Mouse (Mus musculus) limb, embryonic 14.5 days (tissue): ENCODE results near the gene Pnldc1. TPM values are rescaled to one million over a fixed set of nuclear protein-coding genes. Genes with fewer than 3 reads are reported as not detected.
"Not testable (repeated sequence)": the region's sequence is repeated elsewhere in the genome, so short reads cannot be mapped to it uniquely, and the experiment has no call there.

Experiments used
- ATAC-seq: fragments of 200-750 bp; cut with Nextera tagmentation; 2 replicates; pipeline ENCODE4 v1.8.0; 2017; ENCODE audit warnings: low read depth, moderate number of reproducible peaks, moderate TSS enrichment; ENCODE audit not compliant: low FRiP score
- DNase-seq: peaks from one replicate; pipeline ENCODE4 v3.0.0-alpha.2; 2015; ENCODE audit warnings: low spot score
- H3K27ac ChIP-seq: fragments of 300-500 bp; sonication (generic); replicated peaks from 2 replicates; pipeline ENCODE4 v1.5.1; 2014; ENCODE audit warnings: low read depth, mild to moderate bottlenecking, low read length, moderate library complexity, mixed read lengths
- H3K27me3 ChIP-seq: fragments of 300-500 bp; sonication (generic); 2 replicates; pipeline ENCODE4 v1.6.1; 2014; ENCODE audit warnings: low read length, mixed read lengths; ENCODE audit not compliant: control insufficient read depth, insufficient read depth
- H3K36me3 ChIP-seq: fragments of 300-500 bp; sonication (generic); 2 replicates; pipeline ENCODE4 v1.6.1; 2014; ENCODE audit warnings: mild to moderate bottlenecking, low read length, moderate library complexity, mixed read lengths; ENCODE audit not compliant: control insufficient read depth, insufficient read depth
- H3K4me1 ChIP-seq: fragments of 300-500 bp; sonication (generic); 2 replicates; pipeline ENCODE4 v1.6.1; 2014; ENCODE audit warnings: antibody characterized with exemption, low read length, mixed read lengths; ENCODE audit not compliant: control insufficient read depth, insufficient read depth
- H3K4me2 ChIP-seq: fragments of 300-500 bp; sonication (generic); replicated peaks from 2 replicates; pipeline ENCODE4 v1.6.1; 2014; ENCODE audit warnings: low read depth, mild to moderate bottlenecking, low read length, moderate library complexity; ENCODE audit not compliant: severe bottlenecking
- H3K4me3 ChIP-seq: fragments of 300-500 bp; sonication (generic); replicated peaks from 2 replicates; pipeline ENCODE4 v1.5.1; 2014; ENCODE audit warnings: low read length
- H3K9ac ChIP-seq: fragments of 300-500 bp; sonication (generic); 2 replicates; pipeline ENCODE4 v1.6.1; 2014; ENCODE audit warnings: mild to moderate bottlenecking, low read depth, low read length, moderate library complexity; ENCODE audit not compliant: severe bottlenecking
- H3K9me3 ChIP-seq: fragments of 300-500 bp; sonication (generic); 2 replicates; pipeline ENCODE4 v1.6.1; 2016; ENCODE audit warnings: low read length; ENCODE audit not compliant: control insufficient read depth
- POLR2A ChIP-seq: fragments of 200-500 bp; IDR thresholded peaks from 2 replicates; pipeline ENCODE4 v1.8.0; 2012; ENCODE audit warnings: inconsistent platforms, mild to moderate bottlenecking, moderate library complexity, borderline replicate concordance; ENCODE audit not compliant: insufficient read depth, insufficient read length; ENCODE audit errors: extremely low read depth
- WGBS: fragments of 180-500 bp; shearing (Covaris S2); extraction: QIAGEN DNeasy Blood & Tissue Kit; methylation state at CpG from one replicate; pipeline ENCODE4 v1.1.7; 2014; 5-methylcytosine and 5-hydroxymethylcytosine counted together
- polyA plus RNA-seq, 2 experiments: library from polyadenylated mRNA; depleted of rRNA in 1 of 2; stranded (reverse) in 1 of 2; unstranded in 1 of 2; fragments of >200 nt; fragmentation: Nextera tagmentation in 1 of 2; extraction: Ambion mirVana in 1 of 2; gene quantifications; 2 replicates each; pipeline versions ENCODE4 v1.2.1 to v1.2.3; 2012 to 2014

The Pnldc1 gene
- polyA plus RNA-seq (2012; rRNA removed): 5.1 and 5.3 TPM in 2 replicates
- 2.4 and 3.4 TPM in 2 replicates for polyA plus RNA-seq (2014; fragmentation: Nextera tagmentation; extraction: Ambion mirVana)

DNA sequence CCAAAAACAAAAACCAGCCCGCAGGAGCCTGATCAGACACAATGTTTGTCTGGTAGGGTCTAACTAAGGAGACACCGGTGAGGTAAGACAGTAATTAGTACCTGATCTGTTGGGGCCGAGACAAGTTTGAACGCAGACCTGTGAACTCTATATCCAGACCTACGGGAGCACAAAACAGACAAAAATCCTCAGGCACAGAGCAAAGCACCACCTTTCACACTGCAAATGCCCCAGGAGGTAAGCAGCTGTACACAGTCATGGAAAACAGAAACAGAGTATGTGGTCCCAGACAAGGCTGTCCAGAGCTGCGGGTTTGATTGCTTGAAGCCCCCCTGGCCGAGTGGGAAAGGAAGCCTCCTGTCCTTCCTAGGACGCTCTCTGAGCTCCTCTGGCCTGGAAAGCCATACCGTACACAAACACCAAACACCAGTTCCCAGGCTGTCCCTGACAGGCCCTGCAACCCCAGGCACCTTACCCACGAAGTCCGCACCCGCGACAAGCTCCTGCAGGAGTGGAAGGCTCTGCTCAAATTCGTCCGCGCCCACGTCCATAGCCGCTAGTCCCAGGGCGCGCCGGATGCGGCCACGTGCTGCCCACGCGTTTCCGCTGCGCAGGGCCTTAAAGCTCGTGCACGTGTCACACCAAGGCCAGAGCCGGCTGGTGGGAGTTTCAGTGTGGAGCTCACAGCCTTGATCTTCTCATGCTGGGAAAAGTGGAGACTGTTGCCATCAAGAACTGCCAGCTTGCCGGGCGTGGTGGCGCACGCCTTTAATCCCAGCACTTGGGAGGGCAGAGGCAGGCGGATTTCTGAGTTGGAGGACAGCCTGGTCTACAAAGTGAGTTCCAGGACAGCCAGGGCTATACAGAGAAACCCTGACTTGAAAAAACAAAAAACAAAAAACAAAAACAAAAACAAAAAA, at the start of gene Pnldc1:
Pnldc1 (minus strand) TSS at position 870 of the 920 bp plus-strand sequence.
- no peak within 1 kb of the TSS for H3K9ac ChIP-seq
- H3K9me3 ChIP-seq: no peaks in the 10 kb centered on the region
- DNase-seq (no peak), ATAC-seq (no peak)
- no peak within 1 kb of the TSS for H3K4me3 ChIP-seq
- WGBS: 72% methylated on average over 35 of the region's 35 CpGs
- H3K27ac ChIP-seq: no peak within 1 kb of the TSS
- no peaks in the 10 kb centered on the region for H3K27me3 ChIP-seq
- H3K36me3 ChIP-seq: peaks cover 50% of the 10 kb centered on the region
- H3K4me1 ChIP-seq: no peaks in the 10 kb centered on the region
- H3K4me2 ChIP-seq: no peak within 1 kb of the TSS
- no peak for TF ChIP-seq POLR2A

DNA sequence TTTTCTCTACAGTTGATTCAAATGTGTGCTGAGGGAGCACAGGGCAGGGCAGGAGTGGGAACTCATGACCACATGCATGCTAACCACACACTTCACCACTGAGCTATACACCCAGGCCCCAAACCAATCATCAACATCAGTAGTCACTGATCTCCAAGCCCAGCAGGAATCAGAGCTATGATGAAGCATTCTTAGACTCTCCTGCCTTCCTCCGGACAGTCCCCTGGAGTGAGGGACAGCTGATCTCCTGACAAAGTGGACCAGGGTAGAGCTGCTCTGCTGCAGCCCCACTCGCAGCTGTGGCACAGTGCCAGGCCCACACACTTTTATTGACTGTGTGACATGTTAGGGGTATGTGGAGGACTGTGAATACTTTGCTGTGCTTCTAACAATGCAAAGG, 49.3 kb upstream of the Pnldc1 start:
- not testable (repeated sequence) for ATAC-seq

DNA sequence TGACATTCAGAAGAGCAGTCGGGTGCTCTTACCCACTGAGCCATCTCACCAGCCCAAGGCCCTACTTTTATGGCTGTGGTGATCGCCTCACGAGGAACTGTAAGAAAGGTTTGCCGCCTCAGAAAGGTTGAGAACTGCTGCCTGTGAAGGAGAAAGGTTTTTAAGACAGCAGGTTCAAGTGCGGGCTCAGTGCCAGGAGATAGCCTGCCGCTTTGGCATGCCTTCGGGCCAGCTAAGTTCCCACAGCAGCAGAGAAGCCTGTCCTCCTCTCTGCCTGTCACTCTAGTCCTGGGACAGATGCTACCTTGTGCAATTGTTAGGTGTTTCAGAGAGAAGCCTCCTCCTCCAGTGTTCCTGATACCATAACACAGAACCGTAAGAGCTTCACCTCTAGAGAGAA, 46.6 kb upstream of the Pnldc1 start:
- H3K27ac ChIP-seq: no peak overlapping the region
- peaks cover 5% of the 10 kb centered on the region for H3K4me1 ChIP-seq
- no peaks in the 10 kb centered on the region for H3K9me3 ChIP-seq
- no peak overlapping the region for H3K9ac ChIP-seq
- ATAC-seq (no peak), DNase-seq (no peak)
- peaks cover 32% of the 10 kb centered on the region for H3K36me3 ChIP-seq
- no peak overlapping the region for H3K4me2 ChIP-seq
- 93% methylated on average over 8 of the region's 8 CpGs for WGBS
- no peak for TF ChIP-seq POLR2A
- no peaks in the 10 kb centered on the region for H3K27me3 ChIP-seq
- H3K4me3 ChIP-seq: no peak overlapping the region

More for the DNA sequence above, 49.3 kb upstream of the Pnldc1 start:
- H3K27ac ChIP-seq, H3K9me3 ChIP-seq, DNase-seq, H3K4me2 ChIP-seq, H3K4me1 ChIP-seq, H3K4me3 ChIP-seq, H3K27me3 ChIP-seq, H3K9ac ChIP-seq: not testable (repeated sequence)
- H3K36me3 ChIP-seq: peaks cover 14% of the 10 kb centered on the region
- 67% methylated on average over 1 of the region's 2 CpGs for WGBS

DNA sequence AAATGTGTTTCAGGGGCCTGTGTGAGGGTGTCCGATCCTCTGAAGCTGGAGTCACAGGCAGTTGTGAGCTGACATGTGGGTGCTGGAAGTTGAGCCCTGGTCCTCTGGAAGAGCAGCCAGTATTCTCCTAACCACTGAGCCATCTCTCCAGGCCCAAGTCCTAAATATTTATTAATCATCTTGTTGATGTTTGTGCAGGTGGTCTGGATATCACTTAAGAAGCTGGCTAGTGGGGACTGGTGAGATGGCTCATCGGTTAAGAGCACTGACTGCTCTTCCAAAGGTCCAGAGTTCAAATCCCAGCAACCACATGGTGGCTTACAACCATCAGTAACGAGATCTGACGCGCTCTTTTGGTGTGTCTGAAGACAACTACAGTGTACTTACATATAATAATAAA, 39.6 kb upstream of the Pnldc1 start:
- H3K4me2 ChIP-seq: no peak overlapping the region
- no peak overlapping the region for H3K9ac ChIP-seq
- DNase-seq (no peak), ATAC-seq (no peak)
- no peaks in the 10 kb centered on the region for H3K4me1 ChIP-seq
- H3K9me3 ChIP-seq: no peaks in the 10 kb centered on the region
- no peak overlapping the region for H3K27ac ChIP-seq
- TF ChIP-seq POLR2A: no peak
- H3K36me3 ChIP-seq: peaks cover 68% of the 10 kb centered on the region
- no peaks in the 10 kb centered on the region for H3K27me3 ChIP-seq
- 95% methylated on average over 5 of the region's 5 CpGs for WGBS
- no peak overlapping the region for H3K4me3 ChIP-seq

DNA sequence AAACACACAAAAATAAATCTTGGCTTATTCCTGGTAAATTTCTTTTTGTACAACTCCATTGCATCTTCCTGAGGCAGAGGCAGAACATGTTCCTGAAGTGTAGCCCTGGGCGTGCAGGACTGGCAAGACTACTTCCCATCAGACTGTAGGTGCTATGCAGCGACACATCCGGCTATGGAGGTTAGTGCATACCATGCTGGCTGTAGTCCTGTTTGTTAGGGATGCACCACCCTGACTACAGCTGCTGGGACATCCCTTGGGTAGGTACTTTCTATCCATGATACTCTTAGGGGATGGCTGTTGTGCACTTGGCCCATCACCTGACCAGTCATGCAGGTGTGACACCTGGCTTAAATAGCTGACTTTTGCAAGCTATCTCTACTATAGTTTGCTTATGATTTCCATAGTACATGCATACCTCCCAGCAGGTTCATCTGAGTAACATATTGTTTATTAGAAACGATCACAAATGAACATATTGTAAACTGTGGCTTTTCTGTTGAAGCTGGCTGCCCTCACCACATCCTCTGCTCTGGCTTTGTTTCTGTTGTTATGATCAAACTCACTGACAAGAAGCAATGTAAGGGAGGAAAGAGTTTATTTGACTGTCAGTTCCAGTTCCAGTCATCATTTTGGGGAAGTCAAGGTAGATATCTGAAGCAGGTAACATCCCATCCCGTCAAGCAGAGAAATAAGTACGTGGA, 32.6 kb upstream of the Pnldc1 start:
- WGBS: 95% methylated on average over 6 of the region's 6 CpGs
- Histone ChIP-seq H3K27ac (no peak overlapping the region), H3K36me3 (peaks cover 37% of the 10 kb centered on the region), H3K4me3 (no peak overlapping the region), H3K4me1 (0 out of 2 replicates have a peak, but pooled peaks cover 3% of the 10 kb centered on the region), H3K9ac (no peak overlapping the region), H3K4me2 (no peak overlapping the region), H3K9me3 (no peaks in the 10 kb centered on the region), H3K27me3 (no peaks in the 10 kb centered on the region)
- no peak for DNase-seq
- no peak for ATAC-seq
- no peak for TF ChIP-seq POLR2A
